Comparison of ENCODE assay signal across 8 mouse cellular contexts in the genomic region with DNA sequence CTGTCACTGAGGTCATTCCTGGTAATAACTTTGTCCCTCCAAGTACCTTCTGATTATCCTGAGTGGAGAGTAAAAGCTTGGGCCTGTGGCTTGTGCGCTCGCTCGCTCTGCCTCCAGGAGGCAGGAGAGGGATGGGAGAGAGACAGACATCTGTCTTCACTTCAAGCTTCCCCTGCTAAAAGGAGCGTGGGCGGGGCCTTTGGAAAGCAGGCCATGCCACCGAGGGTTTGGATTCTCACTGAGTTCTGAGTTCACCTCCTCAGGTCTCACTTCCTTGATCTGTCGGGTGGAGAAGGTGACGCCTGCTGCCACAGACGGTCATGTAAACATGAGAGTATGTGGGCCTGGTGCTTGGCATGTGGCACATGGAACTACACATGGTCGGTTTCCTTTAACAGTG. TPM values are rescaled to one million over a fixed set of nuclear protein-coding genes. Genes with fewer than 3 reads are reported as not detected.
DNase-seq lines count a peak whose midpoint lies in the region; ATAC-seq and TF ChIP-seq lines count a peak whose summit lies in the region.
"Had no signal": no experiment of that assay in that cellular context is flagged by ENCODE, and none has a peak within 500 bp of the region (broad histone marks: within the 10 kb centered on the region; RNA-seq: fewer than 3 reads in every experiment).

No protein-coding gene starts in this region.

- H3K9ac ChIP-seq in lung, postnatal 0 days (replicated peaks; ENCODE audit: low read depth): no peak overlapping the region
- no peak overlapping the region for H3K9ac ChIP-seq in midbrain, embryonic 11.5 days (ENCODE audit: low read length)
- H3K9ac ChIP-seq: embryonic facial prominence, embryonic 13.5 days had no signal

- no peak overlapping the region for H3K4me2 ChIP-seq in lung, postnatal 0 days (replicated peaks; ENCODE audit: low read depth, low read length)
- H3K4me2 ChIP-seq in midbrain, embryonic 11.5 days: no peak overlapping the region
- H3K4me2 ChIP-seq: embryonic facial prominence, embryonic 13.5 days had no signal

- 40% methylated on average over 10 of the region's 10 CpGs for WGBS in kidney, adult 2 months
- 61% methylated on average over 10 of the region's 10 CpGs for WGBS in embryonic facial prominence, embryonic 10.5 days
- 50% methylated on average over 10 of the region's 10 CpGs for WGBS in lung, postnatal 0 days
- WGBS in midbrain, embryonic 11.5 days: 74% methylated on average over 10 of the region's 10 CpGs

- H3K4me3 ChIP-seq in kidney, adult 2 months (ENCODE audit: insufficient read depth, low read depth, low read length): no peak overlapping the region
- no peak overlapping the region for H3K4me3 ChIP-seq in embryonic facial prominence, embryonic 10.5 days
- no peak overlapping the region for H3K4me3 ChIP-seq in lung, postnatal 0 days (ENCODE audit: low read depth, low read length)
- no peak overlapping the region for H3K4me3 ChIP-seq in midbrain, embryonic 11.5 days (ENCODE audit: low read depth, low read length)
- H3K4me3 ChIP-seq: embryonic facial prominence, embryonic 13.5 days had no signal

- ATAC-seq in lung, postnatal 0 days: no peak
- no peak for ATAC-seq in activated CD4-positive, CD25-positive, alpha-beta regulatory T cell, adult 4 months
- ATAC-seq in midbrain, embryonic 11.5 days (ENCODE audit: low FRiP score): no peak

- H3K27ac ChIP-seq in kidney, adult 2 months (ENCODE audit: insufficient read depth, low read depth, low read length): peak overlapping the region; percentile 3; the same call in 1 of the 2 replicates
- H3K27ac ChIP-seq in embryonic facial prominence, embryonic 10.5 days (replicated peaks): no peak overlapping the region
- no peak overlapping the region for H3K27ac ChIP-seq in lung, postnatal 0 days (ENCODE audit: low read length)
- no peak overlapping the region for H3K27ac ChIP-seq in midbrain, embryonic 11.5 days (ENCODE audit: low read depth, low read length)
- H3K27ac ChIP-seq: embryonic facial prominence, embryonic 13.5 days had no signal

- no peaks in the 10 kb centered on the region for H3K9me3 ChIP-seq in embryonic facial prominence, embryonic 10.5 days
- no peaks in the 10 kb centered on the region for H3K9me3 ChIP-seq in lung, postnatal 0 days (ENCODE audit: low read length)
- no peaks in the 10 kb centered on the region for H3K9me3 ChIP-seq in midbrain, embryonic 11.5 days (ENCODE audit: control insufficient read depth, low read length)
- H3K9me3 ChIP-seq: embryonic facial prominence, embryonic 13.5 days had no signal

- no peak for TF ChIP-seq EP300 in lung, postnatal 0 days (IDR thresholded peaks at IDR 0.05)

- TF ChIP-seq POLR2A in kidney, adult 2 months (IDR thresholded peaks at IDR 0.05; ENCODE audit: low read depth, low read length): no peak

- no peak; the same call in 1 of the 2 replicates for TF ChIP-seq CTCF in kidney, adult 2 months (conservative IDR thresholded peaks at IDR 0.05; ENCODE audit: insufficient read depth, insufficient read length, low read depth, low read length)
- peak; percentile 57 for TF ChIP-seq CTCF in lung, postnatal 0 days (IDR thresholded peaks at IDR 0.05)

- peaks cover 27% of the 10 kb centered on the region for H3K4me1 ChIP-seq in kidney, adult 2 months (ENCODE audit: control insufficient read depth, insufficient read depth, low read length)
- H3K4me1 ChIP-seq in embryonic facial prominence, embryonic 10.5 days: peaks cover 56% of the 10 kb centered on the region
- H3K4me1 ChIP-seq in lung, postnatal 0 days (ENCODE audit: insufficient read depth, low read depth, low read length): peaks cover 13% of the 10 kb centered on the region
- peaks cover 18% of the 10 kb centered on the region for H3K4me1 ChIP-seq in midbrain, embryonic 11.5 days (ENCODE audit: control insufficient read depth, insufficient read depth, low read length)

- H3K36me3 ChIP-seq in kidney, adult 2 months (ENCODE audit: control insufficient read depth, insufficient read depth, low read length): no peaks in the 10 kb centered on the region; the same call in 1 of the 2 replicates
- peaks cover 76% of the 10 kb centered on the region for H3K36me3 ChIP-seq in embryonic facial prominence, embryonic 10.5 days (replicated peaks)
- no peaks in the 10 kb centered on the region for H3K36me3 ChIP-seq in lung, postnatal 0 days (ENCODE audit: insufficient read depth, low read length)
- peaks cover 6% of the 10 kb centered on the region for H3K36me3 ChIP-seq in midbrain, embryonic 11.5 days (ENCODE audit: control insufficient read depth, insufficient read depth, low read length)

- peak; percentile 63 for DNase-seq in kidney, adult 2 months
- no peak for DNase-seq in kidney, adult 11 months
- DNase-seq in R1 (ENCODE audit: low read depth, low spot score): peak; percentile 84
- DNase-seq in embryonic facial prominence, embryonic 10.5 days (ENCODE audit: low spot score): peak; percentile 59
- peak; percentile 55 for DNase-seq in lung, postnatal 0 days (ENCODE audit: low spot score)
- no peak for DNase-seq in midbrain, embryonic 11.5 days (ENCODE audit: low spot score, missing footprints)

- no peaks in the 10 kb centered on the region for H3K27me3 ChIP-seq in kidney, adult 2 months (replicated peaks; ENCODE audit: control insufficient read depth, insufficient read depth, low read length)
- no peaks in the 10 kb centered on the region for H3K27me3 ChIP-seq in embryonic facial prominence, embryonic 10.5 days (replicated peaks; ENCODE audit: low read depth, poor library complexity, severe bottlenecking)
- no peaks in the 10 kb centered on the region for H3K27me3 ChIP-seq in lung, postnatal 0 days (replicated peaks; ENCODE audit: insufficient read depth, low read length)
- H3K27me3 ChIP-seq in midbrain, embryonic 11.5 days (ENCODE audit: control insufficient read depth, insufficient read depth, low read length): no peaks in the 10 kb centered on the region
- H3K27me3 ChIP-seq: embryonic facial prominence, embryonic 13.5 days had no signal

RNA-seq across cellular contexts. Expression of a gene that starts 6.8 kb away (rescaled TPM):
- polyA plus RNA-seq in kidney, adult 2 months (2012; rRNA removed): 23.4 and 25.4 TPM in 2 replicates
- polyA plus RNA-seq in embryonic facial prominence, embryonic 10.5 days (2016; fragmentation: Nextera tagmentation; extraction: Ambion mirVana): 41.7 and 42.8 TPM in 2 replicates
- polyA plus RNA-seq in lung, postnatal 0 days (2015; fragmentation: Nextera tagmentation; extraction: Ambion mirVana): 7.7 and 7.9 TPM in 2 replicates
- polyA plus RNA-seq in activated CD4-positive, CD25-positive, alpha-beta regulatory T cell, adult 4 months (2017; shearing (Covaris generic)): 1 to 10 TPM; 5.3 to 6.0 TPM
- 45.3 and 48.4 TPM in 2 replicates for polyA plus RNA-seq in midbrain, embryonic 11.5 days (2014; fragmentation: Nextera tagmentation; extraction: Ambion mirVana)

RNA-seq across cellular contexts. Expression of a gene that starts 44.2 kb away (rescaled TPM):
- polyA plus RNA-seq in kidney, adult 2 months (2012; rRNA removed): 20.4 TPM in 2 replicates
- 18.6 and 20.8 TPM in 2 replicates for polyA plus RNA-seq in embryonic facial prominence, embryonic 10.5 days (2016; fragmentation: Nextera tagmentation; extraction: Ambion mirVana)
- polyA plus RNA-seq in lung, postnatal 0 days (2015; fragmentation: Nextera tagmentation; extraction: Ambion mirVana): 11.2 and 11.5 TPM in 2 replicates
- 10 to 100 TPM; 14.7 to 17.5 TPM for polyA plus RNA-seq in activated CD4-positive, CD25-positive, alpha-beta regulatory T cell, adult 4 months (2017; shearing (Covaris generic))
- polyA plus RNA-seq in midbrain, embryonic 11.5 days (2014; fragmentation: Nextera tagmentation; extraction: Ambion mirVana): 15.5 and 18.3 TPM in 2 replicates

Comparison
In these comparisons a context has a peak if more than half of its experiments do, and no peak if none do; other contexts are left out.
1. DNase-seq: peak in kidney, adult 2 months (single experiment), R1 (single experiment), embryonic facial prominence, embryonic 10.5 days (single experiment) and lung, postnatal 0 days (single experiment); none in kidney, adult 11 months (single experiment) and midbrain, embryonic 11.5 days (single experiment).